Mouse (Mus musculus) midbrain, embryonic 13.5 days (tissue): ENCODE results near the gene Hist2h2bb. TPM values are rescaled to one million over a fixed set of nuclear protein-coding genes. Genes with fewer than 3 reads are reported as not detected.
A peak's percentile ranks its signal among the peaks of the same experiment; 100 is the strongest.

Experiments used
- ATAC-seq: fragments of 200-750 bp; cut with Nextera tagmentation; 2 replicates; pipeline ENCODE4 v1.8.0; 2017; ENCODE audit warnings: mild to moderate bottlenecking, moderate TSS enrichment, moderate library complexity
- H3K27ac ChIP-seq: fragments of 300-500 bp; sonication (generic); 2 replicates; pipeline ENCODE4 v1.5.1; 2015; ENCODE audit warnings: inconsistent platforms, mild to moderate bottlenecking, moderate library complexity
- H3K27me3 ChIP-seq: fragments of 300-500 bp; sonication (generic); 2 replicates; pipeline ENCODE4 v1.6.1; 2015; ENCODE audit warnings: mild to moderate bottlenecking, inconsistent platforms
- H3K36me3 ChIP-seq: fragments of 300-500 bp; sonication (generic); 2 replicates; pipeline ENCODE4 v1.6.1; 2015; ENCODE audit warnings: mild to moderate bottlenecking, inconsistent platforms
- H3K4me1 ChIP-seq: fragments of 300-500 bp; sonication (generic); replicated peaks from 2 replicates; pipeline ENCODE4 v1.6.1; 2015; ENCODE audit warnings: inconsistent platforms
- H3K4me2 ChIP-seq: fragments of 300-500 bp; sonication (generic); replicated peaks from 2 replicates; pipeline ENCODE4 v1.6.1; 2015; ENCODE audit warnings: moderate library complexity, mild to moderate bottlenecking, inconsistent platforms
- H3K4me3 ChIP-seq: fragments of 300-500 bp; sonication (generic); replicated peaks from 2 replicates; pipeline ENCODE4 v1.5.1; 2015; ENCODE audit warnings: mild to moderate bottlenecking, inconsistent platforms
- H3K9ac ChIP-seq: fragments of 300-500 bp; sonication (generic); replicated peaks from 2 replicates; pipeline ENCODE4 v1.6.1; 2015; ENCODE audit warnings: mild to moderate bottlenecking, inconsistent platforms
- H3K9me3 ChIP-seq: fragments of 300-500 bp; sonication (generic); 2 replicates; pipeline ENCODE4 v1.6.1; 2016; ENCODE audit warnings: mild to moderate bottlenecking, inconsistent platforms
- WGBS: fragments of 180-500 bp; shearing (Covaris S2); methylation state at CpG from one replicate; pipeline ENCODE4 v1.1.7; 2015; 5-methylcytosine and 5-hydroxymethylcytosine counted together
- microRNA-seq: library from miRNA; unstranded; fragments of <30 nt; microRNA quantifications from one replicate; pipeline ENCODE4, GENCODE M21; 2016
- polyA plus RNA-seq: library from polyadenylated mRNA; unstranded; fragments of >200 nt; fragmentation: Nextera tagmentation; extraction: Ambion mirVana; gene quantifications from 2 replicates; pipeline ENCODE4 v1.2.1, GENCODE M21; 2015

Gene Hist2h2bb
- polyA plus RNA-seq, 1 experiment from 2014 or later, result 9.1 TPM

DNA sequence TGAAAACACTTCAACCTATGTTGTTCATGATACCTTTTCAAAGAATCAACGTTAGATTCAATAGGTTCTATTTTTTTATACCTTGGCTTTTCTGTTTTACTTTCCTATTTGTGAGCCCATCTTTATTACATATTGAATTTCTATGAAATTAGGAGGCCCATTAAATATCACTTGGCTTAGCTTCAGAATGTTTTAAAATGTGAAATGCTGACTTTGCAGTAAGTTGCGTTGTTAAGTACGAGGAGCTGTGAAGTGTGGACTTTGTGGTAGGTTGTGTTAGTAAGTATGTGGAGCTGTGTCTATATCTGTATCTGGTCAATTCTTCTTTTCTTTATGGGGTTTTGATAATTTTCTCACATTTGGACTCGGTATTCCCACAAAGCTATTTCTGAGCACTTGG is 28.8 kb downstream of the Hist2h2bb start:
- 93% methylated on average over 4 of the region's 4 CpGs for WGBS
- Histone ChIP-seq H3K9me3 (no peaks in the 10 kb centered on the region), H3K4me1 (no peaks in the 10 kb centered on the region), H3K4me2 (no peak overlapping the region), H3K27me3 (no peaks in the 10 kb centered on the region), H3K36me3 (no peaks in the 10 kb centered on the region), H3K9ac (no peak overlapping the region), H3K27ac (no peak overlapping the region), H3K4me3 (no peak overlapping the region)
- no peak for ATAC-seq

- ATAC-seq, result no peak
- H3K4me3 ChIP-seq, result no peak overlapping the region
- H3K36me3 ChIP-seq, result no peaks in the 10 kb centered on the region
- WGBS, result 98% methylated on average over 2 of the region's 2 CpGs
- H3K4me1 ChIP-seq, result no peaks in the 10 kb centered on the region
- H3K27me3 ChIP-seq, result no peaks in the 10 kb centered on the region; the same call in 1 of the 2 replicates
- no peak overlapping the region for H3K4me2 ChIP-seq
- H3K27ac ChIP-seq, result no peak overlapping the region
- no peak overlapping the region for H3K9ac ChIP-seq
- H3K9me3 ChIP-seq, result no peaks in the 10 kb centered on the region; the same call in 1 of the 2 replicates
Observed at GRCm38 (mm10) chr3:96299562-96299961, 30.0 kb downstream of the Hist2h2bb start.

- WGBS, result 81% methylated on average over 26 of the region's 26 CpGs
- Histone ChIP-seq H3K36me3 (no peaks in the 10 kb centered on the region), H3K9me3 (no peaks in the 10 kb centered on the region; the same call in 1 of the 2 replicates), H3K27ac (no peak overlapping the region), H3K27me3 (no peaks in the 10 kb centered on the region; the same call in 1 of the 2 replicates), H3K4me1 (no peaks in the 10 kb centered on the region), H3K4me2 (0 out of 2 replicates have a peak overlapping the region, but pooled peaks have one; percentile 4), H3K4me3 (no peak overlapping the region), H3K9ac (no peak overlapping the region)
- no peak for ATAC-seq
Observed at GRCm38 (mm10) chr3:96300706-96301529, 31.4 kb downstream of the Hist2h2bb start.

DNA sequence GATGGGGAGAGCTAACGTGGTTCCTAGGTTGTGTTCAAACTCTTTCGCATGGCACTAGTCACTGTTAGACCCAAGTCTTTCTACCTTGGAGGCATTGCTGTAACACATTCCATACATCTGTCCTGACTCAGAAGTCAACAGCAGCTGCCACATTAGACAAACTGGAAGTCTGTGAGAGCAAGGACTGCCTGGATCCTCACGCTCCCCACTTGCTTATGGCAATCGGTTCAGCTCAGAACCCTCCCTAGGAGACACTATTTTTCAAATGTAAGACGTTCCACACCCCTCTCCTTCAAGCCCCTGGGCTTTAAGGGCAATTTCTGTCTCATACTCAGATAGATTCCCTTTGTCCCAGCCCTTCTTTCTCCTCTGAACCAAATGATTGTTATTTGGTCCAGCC is 32.5 kb downstream of the Hist2h2bb start:
- 90% methylated on average over 5 of the region's 5 CpGs for WGBS
- H3K4me1 ChIP-seq, result no peaks in the 10 kb centered on the region
- no peak for ATAC-seq
- H3K27me3 ChIP-seq, result no peaks in the 10 kb centered on the region; the same call in 1 of the 2 replicates
- no peak overlapping the region for H3K4me2 ChIP-seq
- no peaks in the 10 kb centered on the region; the same call in 1 of the 2 replicates for H3K9me3 ChIP-seq
- no peak overlapping the region for H3K9ac ChIP-seq
- no peaks in the 10 kb centered on the region for H3K36me3 ChIP-seq
- no peak overlapping the region for H3K27ac ChIP-seq
- no peak overlapping the region for H3K4me3 ChIP-seq

DNA sequence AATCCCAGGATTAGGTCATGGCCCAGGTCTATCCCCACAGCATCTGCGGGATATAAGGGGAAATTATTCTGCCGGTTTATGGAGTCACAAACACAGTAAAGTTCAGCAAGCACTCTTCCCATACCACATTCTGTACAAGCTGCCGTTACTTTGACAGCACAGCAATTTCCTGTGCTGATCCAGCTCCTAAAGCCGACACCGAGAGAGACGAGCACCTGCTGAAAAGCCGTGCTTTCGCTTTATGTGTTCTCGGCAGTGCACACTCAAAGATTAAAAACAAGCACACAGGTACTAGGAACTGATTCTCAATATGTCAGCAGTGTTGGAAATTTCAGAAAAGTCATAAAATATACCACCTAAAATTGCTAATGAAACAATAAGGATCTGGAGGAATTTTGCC is 37.0 kb downstream of the Hist2h2bb start:
- Histone ChIP-seq H3K4me1 (no peaks in the 10 kb centered on the region), H3K27ac (no peak overlapping the region), H3K27me3 (no peaks in the 10 kb centered on the region; the same call in 1 of the 2 replicates), H3K4me2 (no peak overlapping the region), H3K9ac (no peak overlapping the region), H3K9me3 (no peaks in the 10 kb centered on the region; the same call in 1 of the 2 replicates), H3K36me3 (no peaks in the 10 kb centered on the region), H3K4me3 (no peak overlapping the region)
- ATAC-seq, result no peak
- WGBS, result 89% methylated on average over 9 of the region's 9 CpGs

DNA sequence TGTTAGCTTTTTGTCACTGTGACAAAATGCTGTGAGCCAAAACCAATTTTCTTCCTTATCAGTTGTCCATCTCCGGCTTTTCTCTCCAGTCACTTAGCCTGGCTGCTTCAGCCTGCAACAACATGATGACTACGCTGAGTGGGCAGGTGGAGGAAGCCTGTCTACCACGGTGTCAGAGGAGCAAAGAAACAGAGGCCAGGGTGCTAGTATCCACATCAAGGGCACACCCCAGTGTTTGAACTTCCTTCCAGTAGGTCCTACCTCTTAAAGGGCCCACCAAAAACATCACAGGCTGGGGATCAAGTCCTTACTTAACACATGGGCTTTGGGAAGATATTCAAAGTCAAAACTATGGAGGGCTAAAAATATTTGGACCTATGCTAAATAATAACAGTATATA is 39.9 kb downstream of the Hist2h2bb start:
- no peak overlapping the region for H3K27ac ChIP-seq
- no peaks in the 10 kb centered on the region for H3K4me1 ChIP-seq
- WGBS, result 72% methylated on average over 3 of the region's 3 CpGs
- no peaks in the 10 kb centered on the region; the same call in 1 of the 2 replicates for H3K27me3 ChIP-seq
- no peak for ATAC-seq
- no peak overlapping the region for H3K4me2 ChIP-seq
- H3K9me3 ChIP-seq, result no peaks in the 10 kb centered on the region
- H3K4me3 ChIP-seq, result no peak overlapping the region
- no peaks in the 10 kb centered on the region for H3K36me3 ChIP-seq
- no peak overlapping the region for H3K9ac ChIP-seq

- H3K36me3 ChIP-seq, result no peaks in the 10 kb centered on the region
- no peaks in the 10 kb centered on the region for H3K4me1 ChIP-seq
- H3K4me3 ChIP-seq, result no peak overlapping the region
- H3K4me2 ChIP-seq, result no peak overlapping the region
- no peak for ATAC-seq
- H3K27me3 ChIP-seq, result no peaks in the 10 kb centered on the region; the same call in 1 of the 2 replicates
- H3K9ac ChIP-seq, result no peak overlapping the region
- WGBS, result 74% methylated on average over 8 of the region's 8 CpGs
- no peak overlapping the region for H3K27ac ChIP-seq
- H3K9me3 ChIP-seq, result no peaks in the 10 kb centered on the region
Observed at GRCm38 (mm10) chr3:96312341-96313098, 43.0 kb downstream of the Hist2h2bb start.

Small RNAs within 50 kb of the gene (microRNA-seq; reads per million reads assigned to microRNA genes)
- gene Gm44492, result not detected
- gene Gm47311, result not detected
- not detected for gene Gm47313

Other genes with a start within 250 kb of the Hist2h2bb start
- gene Vps45, start 211.3 kb upstream of the Hist2h2bb start, polyA plus RNA-seq, result 63.7 and 67.4 TPM in 2 replicates
- 10.2 and 11.4 TPM in 2 replicates for gene Otud7b, start 165.2 kb upstream of the Hist2h2bb start, polyA plus RNA-seq
- 9.1 and 12.2 TPM in 2 replicates for gene Mtmr11, start 107.7 kb upstream of the Hist2h2bb start, polyA plus RNA-seq
- gene Sf3b4, start 97.4 kb upstream of the Hist2h2bb start, polyA plus RNA-seq, result 152 and 154 TPM in 2 replicates
- 68.3 and 72.0 TPM in 2 replicates for gene Sv2a, start 88.6 kb upstream of the Hist2h2bb start, polyA plus RNA-seq
- 67.7 and 70.4 TPM in 2 replicates for gene Bola1, start 50.0 kb upstream of the Hist2h2bb start, polyA plus RNA-seq
- 0.71 TPM in 1 of 2 replicates, not detected in the other for gene Hist2h2ab, start 49.9 kb upstream of the Hist2h2bb start, polyA plus RNA-seq
- gene Hist2h2ac, start 48.9 kb upstream of the Hist2h2bb start, polyA plus RNA-seq, result 4.4 and 5.4 TPM in 2 replicates
- 5.9 and 6.5 TPM in 2 replicates for gene Hist2h2be, start 48.6 kb upstream of the Hist2h2bb start, polyA plus RNA-seq
- gene Hist2h3c2, start 30.6 kb upstream of the Hist2h2bb start, polyA plus RNA-seq, result 6.9 and 7.8 TPM in 2 replicates
- gene Hist2h2aa2, start 29.5 kb upstream of the Hist2h2bb start, polyA plus RNA-seq, result 75.5 and 102 TPM in 2 replicates
- gene Hist2h2aa1, start 24.3 kb upstream of the Hist2h2bb start, polyA plus RNA-seq, result 23.2 and 42.5 TPM in 2 replicates
- gene Hist2h3c1, start 23.1 kb upstream of the Hist2h2bb start, polyA plus RNA-seq, result 0.34 TPM in 2 replicates
- gene Hist2h4, start 6.4 kb upstream of the Hist2h2bb start, polyA plus RNA-seq, result 11.1 and 13.2 TPM in 2 replicates
- 47.8 and 48.8 TPM in 2 replicates for gene Hist2h3b, start 1.1 kb upstream of the Hist2h2bb start, polyA plus RNA-seq
- 1.2 and 1.9 TPM in 2 replicates for gene Fcgr1, start 24.2 kb downstream of the Hist2h2bb start, polyA plus RNA-seq
- not detected in 2 replicates for gene BC107364, start 182.6 kb downstream of the Hist2h2bb start, polyA plus RNA-seq